Mouse (Mus musculus) erythroblast, embryonic 14.5 days (primary cell): ENCODE data around the gene Mobp. TPM values are rescaled to one million over a fixed set of nuclear protein-coding genes. Genes with fewer than 3 reads are reported as not detected.

Source experiments
- H3K27me3 ChIP-seq: 2 replicates; pipeline ENCODE4 v1.6.1; 2012; ENCODE audit warnings: inconsistent platforms; ENCODE audit not compliant: control insufficient read depth
- H3K36me3 ChIP-seq: 2 replicates; pipeline ENCODE4 v1.6.1; 2012; ENCODE audit warnings: mild to moderate bottlenecking, inconsistent platforms; ENCODE audit not compliant: control insufficient read depth
- H3K4me1 ChIP-seq: 2 replicates; pipeline ENCODE4 v1.6.1; 2012; ENCODE audit warnings: inconsistent platforms; ENCODE audit not compliant: control insufficient read depth
- H3K4me3 ChIP-seq: replicated peaks from 2 replicates; pipeline ENCODE3; 2012; ENCODE audit warnings: moderate library complexity, mild to moderate bottlenecking, inconsistent platforms
- H3K9me3 ChIP-seq: 2 replicates; pipeline ENCODE4 v1.6.1; 2012; ENCODE audit warnings: low read length, inconsistent platforms, mixed read lengths; ENCODE audit not compliant: control insufficient read depth
- GATA1 ChIP-seq: IDR thresholded peaks from 2 replicates; pipeline ENCODE4 v1.6.1; 2012; ENCODE audit warnings: low read length, inconsistent platforms, mixed read lengths
- TAL1 ChIP-seq: IDR thresholded peaks from 3 replicates; pipeline ENCODE4 v1.6.1; 2012; ENCODE audit warnings: low read length, inconsistent platforms, mixed read lengths
- polyA plus RNA-seq: library from polyadenylated mRNA; stranded (reverse); fragments of >175 nt; gene quantifications from 2 replicates; pipeline ENCODE4 v1.2.3, GENCODE M21; 2012

Mobp gene
- polyA plus RNA-seq, 1 experiment = not detected

- Histone ChIP-seq H3K27me3 (no peaks in the 10 kb centered on the region), H3K9me3 (no peaks in the 10 kb centered on the region), H3K4me3 (no peak overlapping the region), H3K4me1 (peaks cover 28% of the 10 kb centered on the region), H3K36me3 (peaks cover 63% of the 10 kb centered on the region)
- TF ChIP-seq TAL1 (no peak), GATA1 (no peak)
Measured at GRCm38 (mm10) chr9:120132980-120133754, 16.3 kb upstream of the Mobp start.

DNA sequence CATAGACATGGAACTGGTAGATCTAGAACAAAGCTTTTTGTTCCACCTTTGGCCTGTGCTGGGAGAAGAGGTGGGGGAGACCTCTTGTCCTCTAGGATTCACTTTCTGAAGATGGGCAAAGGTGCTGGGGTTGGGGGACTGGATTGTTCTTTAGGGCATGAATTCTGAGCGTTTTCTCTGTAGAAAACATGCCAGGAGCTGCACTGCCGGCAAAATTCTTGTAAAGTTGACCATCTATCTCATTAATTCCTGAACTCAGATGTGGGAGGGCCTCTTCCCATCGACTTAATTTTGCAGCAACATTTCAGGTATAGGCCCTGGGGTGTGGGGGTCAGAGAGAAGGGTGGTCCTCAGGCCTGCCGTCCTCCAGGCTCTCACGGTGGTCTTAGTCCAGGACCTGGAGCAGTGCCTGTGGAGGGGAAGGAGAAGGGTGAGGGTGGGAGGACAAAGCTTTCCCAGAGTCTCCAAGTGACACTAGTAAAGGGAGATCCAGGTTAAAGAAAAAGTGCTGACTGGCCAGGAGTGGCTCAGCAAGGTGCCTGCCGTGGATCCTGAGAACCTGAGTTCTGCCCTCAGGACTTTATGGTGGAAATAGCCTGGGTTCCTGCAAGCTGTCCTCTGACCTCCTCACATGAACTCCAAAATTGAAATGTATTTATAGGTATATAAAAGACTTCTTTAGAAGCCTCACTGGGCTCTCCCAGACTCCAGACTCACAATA, 15.6 kb upstream of the Mobp start:
- peaks cover 22% of the 10 kb centered on the region for H3K4me1 ChIP-seq
- H3K4me3 ChIP-seq = no peak overlapping the region
- peaks cover 56% of the 10 kb centered on the region for H3K36me3 ChIP-seq
- no peaks in the 10 kb centered on the region for H3K27me3 ChIP-seq
- TF ChIP-seq GATA1 = no peak
- TF ChIP-seq TAL1 = no peak
- no peaks in the 10 kb centered on the region for H3K9me3 ChIP-seq

DNA sequence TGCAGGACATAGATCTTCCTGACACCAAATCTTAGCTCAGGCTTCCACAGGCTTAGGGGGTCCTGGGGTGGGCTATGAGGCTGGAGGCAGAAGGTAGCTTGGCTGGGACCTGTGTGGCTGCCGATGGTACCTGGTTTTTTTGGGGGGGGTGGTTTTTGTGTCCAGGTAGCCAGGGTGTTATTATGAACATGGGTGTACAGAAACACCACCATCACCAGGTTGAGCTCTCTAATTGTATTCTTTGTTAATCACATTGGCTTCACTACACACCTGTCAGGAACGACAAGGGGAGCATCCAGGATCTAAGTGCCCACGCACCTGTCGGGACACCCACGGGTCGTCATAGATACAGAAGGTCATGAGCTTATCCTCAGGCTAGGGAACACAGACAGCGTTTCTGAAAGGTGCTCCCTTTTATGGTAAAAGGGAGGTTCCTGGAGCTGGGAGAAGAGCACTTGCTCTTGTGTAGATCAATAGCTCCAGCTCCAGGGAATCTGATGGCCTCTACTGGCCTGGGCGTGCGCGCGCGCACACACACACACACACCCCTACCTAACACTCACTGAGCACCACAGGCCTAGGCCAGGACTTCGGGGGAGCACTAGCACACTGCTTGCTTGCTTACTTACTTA, 14.9 kb upstream of the Mobp start:
- Histone ChIP-seq H3K27me3 (peaks cover under 1% of the 10 kb centered on the region; the same call in 1 of the 2 replicates), H3K9me3 (no peaks in the 10 kb centered on the region), H3K4me1 (peaks cover 15% of the 10 kb centered on the region), H3K4me3 (no peak overlapping the region), H3K36me3 (peaks cover 48% of the 10 kb centered on the region)
- TF ChIP-seq GATA1 (no peak), TAL1 (no peak)

GRCm38 (mm10) chr9:120135454-120135853, 14.1 kb upstream of the Mobp start:
- Histone ChIP-seq H3K4me3 (no peak overlapping the region), H3K9me3 (peaks cover 4% of the 10 kb centered on the region), H3K4me1 (peaks cover 8% of the 10 kb centered on the region), H3K36me3 (peaks cover 40% of the 10 kb centered on the region), H3K27me3 (peaks cover 4% of the 10 kb centered on the region; the same call in 1 of the 2 replicates)
- TF ChIP-seq GATA1 = no peak
- no peak for TF ChIP-seq TAL1

- Histone ChIP-seq H3K4me3 (no peak overlapping the region), H3K27me3 (peaks cover 15% of the 10 kb centered on the region), H3K36me3 (no peaks in the 10 kb centered on the region), H3K4me1 (no peaks in the 10 kb centered on the region; the same call in 1 of the 2 replicates), H3K9me3 (peaks cover 4% of the 10 kb centered on the region)
- no peak for TF ChIP-seq GATA1
- TF ChIP-seq TAL1 = no peak
Measured at GRCm38 (mm10) chr9:120140652-120141051, 8.9 kb upstream of the Mobp start.

DNA sequence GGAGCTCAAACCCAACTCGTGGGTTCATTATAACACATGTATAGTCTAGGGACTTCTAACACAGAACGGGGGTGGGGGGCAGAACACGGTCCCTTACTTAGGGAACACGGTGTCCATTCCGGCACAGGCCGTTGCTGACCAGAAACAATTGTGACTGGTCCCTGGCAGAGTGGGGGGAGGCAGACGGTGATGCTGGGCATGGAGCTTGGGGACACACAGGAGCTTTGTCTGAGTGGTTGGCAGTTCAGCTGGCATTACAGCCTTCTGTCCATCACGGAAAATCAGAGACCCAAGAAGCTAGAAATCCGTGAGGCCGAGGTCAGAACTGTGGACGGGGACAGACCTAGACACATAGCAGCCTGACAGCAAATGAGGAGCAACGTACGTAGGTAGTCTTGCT, 5.0 kb upstream of the Mobp start:
- TF ChIP-seq TAL1 = no peak
- Histone ChIP-seq H3K27me3 (peaks cover 15% of the 10 kb centered on the region), H3K4me1 (no peaks in the 10 kb centered on the region; the same call in 1 of the 2 replicates), H3K36me3 (no peaks in the 10 kb centered on the region), H3K4me3 (no peak overlapping the region), H3K9me3 (peaks cover 4% of the 10 kb centered on the region)

DNA sequence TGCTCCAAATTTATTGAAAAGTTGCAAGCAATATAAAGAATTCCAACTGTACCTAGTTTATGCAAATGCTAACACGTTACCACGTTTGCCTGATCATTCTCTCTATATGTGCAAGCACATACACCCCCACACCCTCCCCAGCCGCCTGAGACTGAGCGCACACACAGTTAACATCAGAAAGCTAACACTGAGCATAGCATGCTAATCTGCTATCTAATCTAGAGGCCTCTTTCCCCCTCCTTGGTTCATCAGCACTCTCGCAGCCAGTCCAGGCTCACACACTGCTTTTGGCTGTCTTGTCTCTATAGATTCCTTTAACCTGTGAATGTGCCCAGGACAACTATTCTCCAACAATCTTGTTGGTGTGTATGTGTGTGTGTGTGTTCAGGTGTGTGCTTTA, 1.6 kb downstream of the Mobp start:
- H3K9me3 ChIP-seq = no peaks in the 10 kb centered on the region
- no peaks in the 10 kb centered on the region for H3K36me3 ChIP-seq
- H3K27me3 ChIP-seq = no peaks in the 10 kb centered on the region; the same call in 1 of the 2 replicates
- H3K4me1 ChIP-seq = no peaks in the 10 kb centered on the region; the same call in 1 of the 2 replicates
- TF ChIP-seq GATA1 = no peak
- TF ChIP-seq TAL1 = no peak
- H3K4me3 ChIP-seq = no peak overlapping the region

- Histone ChIP-seq H3K36me3 (no peaks in the 10 kb centered on the region), H3K4me3 (no peak overlapping the region), H3K9me3 (no peaks in the 10 kb centered on the region), H3K4me1 (no peaks in the 10 kb centered on the region; the same call in 1 of the 2 replicates), H3K27me3 (no peaks in the 10 kb centered on the region; the same call in 1 of the 2 replicates)
- TF ChIP-seq GATA1 = no peak
- no peak for TF ChIP-seq TAL1
Measured at GRCm38 (mm10) chr9:120151906-120152399, 2.4 kb downstream of the Mobp start.

- H3K27me3 ChIP-seq = no peaks in the 10 kb centered on the region
- TF ChIP-seq GATA1 (peak; percentile 37; the same call in 1 of the 2 replicates), TAL1 (no peak)
- no peak overlapping the region for H3K4me3 ChIP-seq
- H3K4me1 ChIP-seq = peaks cover 6% of the 10 kb centered on the region
- H3K9me3 ChIP-seq = 0 out of 2 replicates have a peak, but pooled peaks cover 2% of the 10 kb centered on the region
- H3K36me3 ChIP-seq = no peaks in the 10 kb centered on the region
Measured at GRCm38 (mm10) chr9:120158047-120158446, 8.5 kb downstream of the Mobp start.
